Mouse (Mus musculus) embryonic fibroblast, embryonic 13.5 days (primary cell): Measurements from ENCODE around the gene S1pr1. TPM values are rescaled to one million over a fixed set of nuclear protein-coding genes. Genes with fewer than 3 reads are reported as not detected.
A peak's percentile ranks its signal among the peaks of the same experiment; 100 is the strongest.

ENCODE experiments used
- H3K27ac ChIP-seq: 2 replicates; pipeline ENCODE4 v1.5.1; 2012; ENCODE audit warnings: low read length, control low read depth, inconsistent platforms; ENCODE audit not compliant: insufficient read depth
- H3K4me1 ChIP-seq: 2 replicates; pipeline ENCODE4 v1.6.1; 2011; ENCODE audit warnings: low read length; ENCODE audit not compliant: control insufficient read depth, insufficient read depth
- H3K4me3 ChIP-seq: 2 replicates; pipeline ENCODE4 v1.5.1; 2011; ENCODE audit warnings: mild to moderate bottlenecking, control low read depth, low read length; ENCODE audit not compliant: insufficient read depth
- CTCF ChIP-seq: IDR thresholded peaks from 2 replicates; pipeline ENCODE4 v1.5.1; 2011; ENCODE audit warnings: mild to moderate bottlenecking, control low read depth, low read length, moderate library complexity, borderline replicate concordance; ENCODE audit not compliant: insufficient read depth
- POLR2A ChIP-seq: IDR thresholded peaks from 2 replicates; pipeline ENCODE4 v1.6.1; 2011; ENCODE audit warnings: low read depth, mild to moderate bottlenecking, control low read depth, low read length, moderate library complexity
- polyA plus RNA-seq: library from polyadenylated mRNA; stranded (reverse); fragments of >200 nt; gene quantifications from 2 replicates; pipeline ENCODE4 v1.2.4, GENCODE M21; 2011; ENCODE audit warnings: low read depth; ENCODE audit not compliant: missing spikeins, insufficient read length

The S1pr1 gene
- polyA plus RNA-seq, 1 experiment, result 29.9 TPM

DNA sequence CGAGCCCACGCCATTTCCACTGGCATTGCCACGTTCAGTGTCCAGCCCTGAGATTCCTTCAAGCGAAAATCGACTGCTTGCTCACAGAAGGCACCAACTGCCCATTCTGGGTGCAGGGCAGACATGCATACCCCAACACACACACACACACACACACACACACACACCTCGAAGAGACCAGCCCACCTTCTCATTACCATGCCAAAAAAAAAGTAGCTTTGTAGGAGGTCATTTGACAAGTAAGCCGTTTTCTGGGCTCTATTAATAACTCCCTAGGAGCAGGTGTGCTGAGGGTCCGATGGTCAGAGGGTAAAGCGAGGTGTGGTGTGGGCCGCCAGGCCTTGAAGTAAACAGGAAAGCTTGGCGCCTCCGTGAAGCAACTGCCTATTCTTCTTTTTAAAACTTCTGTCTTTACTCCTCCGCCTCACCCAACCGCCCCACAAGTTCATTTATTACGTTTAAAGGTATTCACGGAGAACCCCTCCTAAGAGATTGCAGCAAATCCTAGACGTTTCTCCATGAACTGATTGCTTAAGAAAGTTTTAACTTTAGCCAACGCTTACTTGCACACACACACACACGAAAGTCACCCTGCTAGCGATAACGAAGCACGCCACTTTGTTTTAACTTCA, 1.3 kb downstream of the S1pr1 start:
- Histone ChIP-seq H3K27ac (peak overlapping the region; percentile 30; the same call in 1 of the 2 replicates), H3K4me1 (no peaks in the 10 kb centered on the region), H3K4me3 (peak overlapping the region; percentile 84)
- no peak for TF ChIP-seq POLR2A
- TF ChIP-seq CTCF, result no peak

DNA sequence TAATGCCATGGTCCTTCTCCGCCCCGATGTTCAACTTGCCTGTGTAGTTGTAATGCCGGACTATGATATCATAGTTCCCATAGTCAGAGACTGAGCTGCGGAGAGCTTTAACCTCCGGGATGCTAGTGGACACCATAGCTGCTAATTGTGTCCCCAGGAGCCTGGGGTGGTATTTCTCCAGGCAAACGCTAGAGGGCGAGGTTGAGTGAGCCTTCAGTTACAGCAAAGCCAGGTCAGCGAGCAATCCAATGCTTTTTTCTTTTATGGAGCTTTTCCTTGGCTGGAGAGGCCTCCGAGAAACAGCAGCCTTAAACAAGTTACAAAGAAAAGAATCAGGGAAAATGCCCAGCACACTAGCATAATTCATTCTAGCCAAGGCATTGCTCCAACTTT, 2.1 kb downstream of the S1pr1 start:
- Histone ChIP-seq H3K4me3 (peak overlapping the region; percentile 84), H3K27ac (peak overlapping the region; percentile 30; the same call in 1 of the 2 replicates), H3K4me1 (no peaks in the 10 kb centered on the region)
- TF ChIP-seq POLR2A (no peak), CTCF (peak; percentile 64; the same call in 1 of the 2 replicates)

DNA sequence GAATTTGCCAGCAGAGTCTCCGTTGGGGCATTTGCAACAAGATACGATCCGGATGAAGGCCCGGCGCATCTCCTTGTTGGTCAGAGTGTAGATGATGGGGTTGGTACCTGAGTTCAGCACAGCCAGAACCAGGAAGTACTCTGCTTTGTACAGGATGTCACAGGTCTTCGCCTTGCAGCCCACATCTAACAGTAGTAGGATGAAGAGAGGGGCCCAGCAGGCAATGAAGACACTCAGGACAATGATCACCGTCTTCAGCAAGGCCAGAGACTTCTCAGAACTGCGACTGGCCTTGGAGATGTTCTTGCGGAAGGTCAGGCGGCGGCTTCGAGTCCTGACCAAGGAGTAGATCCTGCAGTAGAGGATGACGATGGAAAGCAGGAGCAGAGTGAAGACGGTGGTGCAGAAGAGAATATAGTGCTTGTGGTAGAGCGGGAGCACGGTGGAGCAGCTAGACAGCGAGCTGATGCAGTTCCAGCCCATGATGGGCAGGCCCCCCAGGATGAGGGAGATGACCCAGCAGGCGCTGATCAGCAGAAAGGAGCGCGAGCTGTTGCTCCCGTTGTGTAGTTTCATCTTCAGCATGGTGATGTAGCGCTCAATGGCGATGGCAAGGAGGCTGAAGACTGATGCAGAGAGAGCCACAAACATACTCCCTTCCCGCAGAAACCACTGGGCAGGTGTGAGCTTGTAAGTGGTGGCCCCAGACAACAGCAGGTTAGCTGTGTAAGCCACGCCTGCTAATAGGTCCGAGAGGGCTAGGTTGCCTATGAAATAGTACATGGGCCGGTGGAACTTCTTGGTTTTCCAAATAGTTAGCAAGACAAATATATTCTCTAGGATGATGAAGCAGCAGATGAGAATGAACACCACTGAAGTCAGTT, 2.7 kb downstream of the S1pr1 start:
- Histone ChIP-seq H3K4me3 (peak overlapping the region; percentile 12; the same call in 1 of the 2 replicates), H3K4me1 (no peaks in the 10 kb centered on the region), H3K27ac (no peak overlapping the region)
- TF ChIP-seq POLR2A, result no peak
- TF ChIP-seq CTCF, result no peak

DNA sequence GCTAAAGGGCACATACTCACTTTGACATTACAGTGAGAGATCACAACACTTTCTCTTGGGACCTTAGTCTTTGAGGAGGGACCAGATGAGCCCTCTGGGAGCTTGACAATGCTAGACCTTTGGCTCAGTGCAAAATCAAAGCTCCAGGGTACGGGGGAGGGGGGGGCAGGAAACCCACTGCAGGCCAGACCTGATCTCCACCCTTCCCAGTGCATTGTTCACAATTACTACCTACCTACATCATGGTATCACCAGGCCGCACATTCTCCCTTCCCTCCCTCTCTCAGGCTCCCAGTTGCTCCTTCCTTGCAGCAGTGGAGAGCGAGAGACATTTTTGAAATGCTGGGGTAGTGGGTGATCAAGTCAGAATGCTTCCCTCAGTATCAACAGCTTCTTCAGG, 3.5 kb downstream of the S1pr1 start:
- Histone ChIP-seq H3K27ac (no peak overlapping the region), H3K4me3 (no peak overlapping the region), H3K4me1 (no peaks in the 10 kb centered on the region)
- TF ChIP-seq POLR2A (no peak), CTCF (no peak)

DNA sequence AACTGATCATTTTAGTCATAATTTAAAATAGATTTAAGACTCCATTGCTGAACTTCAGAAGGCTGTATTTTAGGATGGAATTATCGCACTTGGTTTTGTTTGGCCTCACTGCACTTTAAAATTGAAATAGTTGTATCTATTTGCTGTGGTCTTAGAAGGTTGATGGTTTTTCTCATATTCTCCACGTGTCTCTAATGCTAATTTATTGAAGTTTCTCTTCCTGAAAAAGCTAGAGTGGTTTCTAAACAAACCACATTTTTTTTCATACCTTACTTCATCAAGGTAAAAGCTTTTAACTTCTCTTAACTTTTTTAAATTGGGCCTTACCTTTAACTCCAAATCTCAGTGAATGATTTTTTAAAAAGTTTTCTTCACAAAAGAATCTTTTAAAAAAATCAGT, 4.8 kb downstream of the S1pr1 start:
- Histone ChIP-seq H3K4me1 (no peaks in the 10 kb centered on the region), H3K27ac (no peak overlapping the region), H3K4me3 (no peak overlapping the region)
- no peak for TF ChIP-seq POLR2A

DNA sequence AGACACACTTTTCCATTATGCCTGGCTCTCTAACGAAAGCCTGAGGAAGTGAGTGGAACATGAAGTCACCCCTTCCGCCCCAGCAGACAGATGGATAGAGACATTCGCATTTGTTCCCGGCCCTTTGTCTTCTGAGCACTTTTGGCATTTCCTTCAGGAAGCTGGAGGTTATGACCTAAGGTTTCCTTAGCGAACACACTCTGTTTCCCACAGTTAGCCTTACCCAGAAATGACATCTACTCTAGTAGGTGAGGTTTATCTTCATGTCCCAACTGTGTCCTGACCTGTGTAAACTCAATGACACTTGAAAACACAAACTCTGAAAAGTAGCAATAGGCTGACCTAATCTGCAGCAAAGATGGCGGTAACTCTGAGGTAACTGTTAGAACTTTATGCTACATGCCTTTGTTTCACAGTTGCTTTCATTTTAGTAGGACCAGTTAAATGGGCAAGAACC, 5.7 kb downstream of the S1pr1 start:
- Histone ChIP-seq H3K4me3 (no peak overlapping the region), H3K27ac (no peak overlapping the region), H3K4me1 (no peaks in the 10 kb centered on the region)
- TF ChIP-seq CTCF (no peak), POLR2A (no peak)

DNA sequence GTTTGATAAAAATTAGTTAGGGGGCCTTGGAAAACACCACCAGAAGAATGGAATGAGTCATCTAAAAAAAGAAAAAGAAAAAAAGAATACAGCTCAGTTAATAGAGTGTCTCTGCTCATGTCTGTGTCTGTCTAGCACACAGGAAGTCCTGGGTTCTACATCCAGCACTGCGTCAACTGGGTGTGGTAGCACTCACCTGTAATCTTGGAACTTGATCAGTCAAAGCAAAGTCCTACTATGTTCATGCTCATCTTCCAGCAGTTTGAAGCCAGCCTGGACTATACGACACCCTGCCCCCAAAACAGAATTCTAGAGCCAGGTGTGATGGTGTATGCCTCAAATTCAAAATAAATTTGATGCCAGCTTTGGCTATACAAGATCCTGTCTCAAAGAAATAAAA, 8.1 kb downstream of the S1pr1 start:
- TF ChIP-seq CTCF, result no peak
- Histone ChIP-seq H3K4me1 (no peaks in the 10 kb centered on the region), H3K27ac (no peak overlapping the region), H3K4me3 (no peak overlapping the region)

DNA sequence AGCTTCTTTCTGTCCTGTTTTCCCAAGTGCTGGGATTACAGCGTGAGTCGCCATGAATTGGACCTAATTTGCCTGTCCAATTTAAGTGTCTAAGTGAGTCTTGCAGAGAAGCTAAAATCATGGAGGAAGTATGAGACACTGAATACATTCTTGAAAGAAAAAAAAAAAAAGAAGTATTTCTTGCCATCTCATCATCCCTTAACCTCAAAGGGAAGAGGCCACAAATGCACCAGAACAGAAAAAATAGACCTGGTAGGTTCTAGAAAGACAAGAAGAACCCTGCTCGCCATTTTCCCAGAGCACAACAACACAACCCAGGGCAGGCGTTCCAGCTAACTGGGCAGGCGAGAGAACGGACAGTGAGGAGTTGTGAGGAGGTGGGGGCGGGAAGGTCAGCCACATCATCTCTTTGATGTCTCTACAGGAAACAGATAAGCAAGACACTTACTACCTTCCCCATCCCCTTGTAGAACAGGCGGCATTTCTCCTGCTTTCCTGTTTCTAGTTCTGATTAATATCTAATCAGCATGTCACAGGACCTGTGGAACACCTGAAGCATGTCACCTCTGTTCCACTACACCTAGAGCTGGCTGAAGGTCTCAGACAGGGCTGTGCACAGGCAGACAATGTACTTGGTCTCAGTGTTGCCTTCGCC, 10.5 kb downstream of the S1pr1 start:
- Histone ChIP-seq H3K27ac (peak overlapping the region; percentile 62; the same call in 1 of the 2 replicates), H3K4me3 (no peak overlapping the region), H3K4me1 (no peaks in the 10 kb centered on the region)
- TF ChIP-seq CTCF, result no peak
- no peak for TF ChIP-seq POLR2A

DNA sequence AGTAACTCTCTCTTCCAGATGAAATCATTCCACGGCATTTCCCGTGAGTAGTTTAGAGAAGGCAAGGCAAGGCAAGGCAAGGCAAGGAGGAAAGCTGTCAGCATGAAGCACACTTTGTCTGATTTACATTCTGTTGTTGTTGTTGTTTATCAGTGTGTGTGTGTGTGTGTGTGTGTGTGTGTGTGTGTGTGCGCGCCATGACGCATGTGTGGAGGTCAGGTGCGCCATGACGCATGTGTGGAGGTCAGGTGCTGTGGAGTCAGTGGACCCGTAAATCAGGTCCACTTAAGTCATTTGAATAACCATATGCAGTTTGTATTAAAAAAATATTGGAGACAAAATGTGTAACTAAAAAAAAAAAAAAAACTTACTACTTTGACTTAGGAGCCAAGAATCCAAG, 11.2 kb downstream of the S1pr1 start:
- TF ChIP-seq CTCF, result no peak
- TF ChIP-seq POLR2A, result no peak
- Histone ChIP-seq H3K27ac (no peak overlapping the region), H3K4me3 (no peak overlapping the region), H3K4me1 (peaks cover 2% of the 10 kb centered on the region)

DNA sequence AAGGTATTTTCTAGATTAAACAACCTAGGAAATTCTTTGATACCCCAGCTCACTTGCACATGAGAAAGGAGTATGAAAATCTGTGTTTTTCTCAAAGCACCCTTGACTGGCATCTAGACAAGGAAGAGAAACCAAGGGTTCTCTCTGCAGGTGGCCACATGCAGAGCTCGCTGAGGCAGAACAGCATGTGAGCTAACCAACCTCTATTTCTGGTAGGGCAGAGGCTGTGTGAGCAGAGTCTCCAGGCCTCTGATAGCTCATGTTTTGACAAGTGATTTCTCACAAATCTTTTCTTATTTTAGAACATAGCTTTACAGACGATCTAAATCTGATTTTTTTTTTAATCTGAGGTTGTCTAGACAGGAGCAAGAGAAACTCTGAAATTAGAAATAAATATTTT, 12.8 kb downstream of the S1pr1 start:
- Histone ChIP-seq H3K4me3 (no peak overlapping the region), H3K27ac (no peak overlapping the region), H3K4me1 (peaks cover 9% of the 10 kb centered on the region)
- TF ChIP-seq CTCF, result no peak
- TF ChIP-seq POLR2A, result no peak
